Mouse (Mus musculus) embryonic facial prominence, embryonic 13.5 days (tissue): Measurements from ENCODE around the gene Kmt2a. TPM values are rescaled to one million over a fixed set of nuclear protein-coding genes. Genes with fewer than 3 reads are reported as not detected.

ENCODE experiments used
- ATAC-seq: fragments of 200-750 bp; cut with Nextera tagmentation; 2 replicates; pipeline ENCODE4 v1.8.0; 2017; ENCODE audit warnings: low read depth; ENCODE audit not compliant: insufficient number of reproducible peaks, insufficient read depth, low FRiP score, low TSS enrichment
- H3K27ac ChIP-seq: fragments of 300-500 bp; sonication (generic); 2 replicates; pipeline ENCODE4 v1.5.1; 2015; ENCODE audit warnings: moderate library complexity, mild to moderate bottlenecking, inconsistent platforms
- H3K27me3 ChIP-seq: fragments of 300-500 bp; sonication (generic); 2 replicates; pipeline ENCODE4 v1.6.1; 2015; ENCODE audit warnings: mild to moderate bottlenecking, inconsistent platforms
- H3K36me3 ChIP-seq: fragments of 300-500 bp; sonication (generic); 2 replicates; pipeline ENCODE4 v1.6.1; 2015; ENCODE audit warnings: mild to moderate bottlenecking, inconsistent platforms
- H3K4me1 ChIP-seq: fragments of 300-500 bp; sonication (generic); 2 replicates; pipeline ENCODE4 v1.6.1; 2015; ENCODE audit warnings: inconsistent platforms
- H3K4me2 ChIP-seq: fragments of 300-500 bp; sonication (generic); 2 replicates; pipeline ENCODE4 v1.6.1; 2015; ENCODE audit warnings: moderate library complexity, mild to moderate bottlenecking, inconsistent platforms
- H3K4me3 ChIP-seq: fragments of 300-500 bp; sonication (generic); 2 replicates; pipeline ENCODE4 v1.5.1; 2015; ENCODE audit warnings: mild to moderate bottlenecking, inconsistent platforms
- H3K9ac ChIP-seq: fragments of 300-500 bp; sonication (generic); 2 replicates; pipeline ENCODE4 v1.6.1; 2015; ENCODE audit warnings: mild to moderate bottlenecking, inconsistent platforms
- H3K9me3 ChIP-seq: fragments of 300-500 bp; sonication (generic); 2 replicates; pipeline ENCODE4 v1.6.1; 2016; ENCODE audit warnings: inconsistent platforms
- WGBS: fragments of 180-500 bp; shearing (Covaris S2); methylation state at CpG from one replicate; pipeline ENCODE4 v1.1.7; 2015; ENCODE audit warnings: mixed read lengths; 5-methylcytosine and 5-hydroxymethylcytosine counted together
- polyA plus RNA-seq: library from polyadenylated mRNA; unstranded; fragments of >200 nt; fragmentation: Nextera tagmentation; extraction: Ambion mirVana; gene quantifications from 2 replicates; pipeline ENCODE4 v1.2.1, GENCODE M21; 2015

Kmt2a gene
- polyA plus RNA-seq, 1 experiment from 2014 or later: 22.8 TPM

- H3K4me2 ChIP-seq: no peak overlapping the region
- no peak overlapping the region for H3K27ac ChIP-seq
- 0 out of 2 replicates have a peak, but pooled peaks cover 4% of the 10 kb centered on the region for H3K4me1 ChIP-seq
- ATAC-seq: no peak
- H3K36me3 ChIP-seq: peaks cover 21% of the 10 kb centered on the region
- H3K9ac ChIP-seq: no peak overlapping the region
- H3K9me3 ChIP-seq: peaks cover 5% of the 10 kb centered on the region; the same call in 1 of the 2 replicates
- WGBS: 84% methylated on average over 17 of the region's 17 CpGs
- H3K27me3 ChIP-seq: no peaks in the 10 kb centered on the region
- H3K4me3 ChIP-seq: no peak overlapping the region
These were observed 23.6 kb downstream of the Kmt2a start for GRCm38 (mm10) chr9:44857405-44857992.

GRCm38 (mm10) chr9:44855153-44855552, 25.9 kb downstream of the Kmt2a start:
- no peaks in the 10 kb centered on the region for H3K9me3 ChIP-seq
- H3K27ac ChIP-seq: no peak overlapping the region
- H3K4me1 ChIP-seq: 0 out of 2 replicates have a peak, but pooled peaks cover 4% of the 10 kb centered on the region
- no peak overlapping the region for H3K4me3 ChIP-seq
- no peaks in the 10 kb centered on the region for H3K27me3 ChIP-seq
- no peak for ATAC-seq
- peaks cover 15% of the 10 kb centered on the region for H3K36me3 ChIP-seq
- H3K9ac ChIP-seq: no peak overlapping the region
- 86% methylated on average over 6 of the region's 6 CpGs for WGBS
- no peak overlapping the region for H3K4me2 ChIP-seq

- Histone ChIP-seq H3K27ac (no peak overlapping the region), H3K4me2 (no peak overlapping the region), H3K4me1 (no peaks in the 10 kb centered on the region), H3K9me3 (no peaks in the 10 kb centered on the region), H3K4me3 (no peak overlapping the region), H3K9ac (no peak overlapping the region), H3K36me3 (peaks cover 86% of the 10 kb centered on the region), H3K27me3 (no peaks in the 10 kb centered on the region)
- WGBS: 87% methylated on average over 6 of the region's 6 CpGs
- no peak for ATAC-seq
These were observed 33.6 kb downstream of the Kmt2a start for GRCm38 (mm10) chr9:44847446-44847845.

GRCm38 (mm10) chr9:44841241-44841640, 39.9 kb downstream of the Kmt2a start:
- H3K4me1 ChIP-seq: no peaks in the 10 kb centered on the region
- no peak overlapping the region for H3K4me3 ChIP-seq
- H3K9ac ChIP-seq: no peak overlapping the region
- H3K4me2 ChIP-seq: no peak overlapping the region
- H3K36me3 ChIP-seq: peaks cover 87% of the 10 kb centered on the region
- no peaks in the 10 kb centered on the region for H3K9me3 ChIP-seq
- ATAC-seq: no peak
- H3K27ac ChIP-seq: no peak overlapping the region
- H3K27me3 ChIP-seq: no peaks in the 10 kb centered on the region
- WGBS: 87% methylated on average over 10 of the region's 10 CpGs

GRCm38 (mm10) chr9:44836439-44836838, 44.7 kb downstream of the Kmt2a start:
- no peak overlapping the region for H3K27ac ChIP-seq
- no peaks in the 10 kb centered on the region for H3K9me3 ChIP-seq
- ATAC-seq: no peak
- H3K4me3 ChIP-seq: no peak overlapping the region
- no peaks in the 10 kb centered on the region for H3K27me3 ChIP-seq
- peaks cover 88% of the 10 kb centered on the region for H3K36me3 ChIP-seq
- no peaks in the 10 kb centered on the region for H3K4me1 ChIP-seq
- WGBS: 54% methylated on average over 7 of the region's 7 CpGs
- no peak overlapping the region for H3K4me2 ChIP-seq
- no peak overlapping the region for H3K9ac ChIP-seq

- 91% methylated on average over 4 of the region's 4 CpGs for WGBS
- no peak for ATAC-seq
- H3K9me3 ChIP-seq: no peaks in the 10 kb centered on the region
- H3K9ac ChIP-seq: no peak overlapping the region
- no peaks in the 10 kb centered on the region for H3K4me1 ChIP-seq
- H3K4me2 ChIP-seq: no peak overlapping the region
- H3K4me3 ChIP-seq: no peak overlapping the region
- no peak overlapping the region for H3K27ac ChIP-seq
- no peaks in the 10 kb centered on the region for H3K27me3 ChIP-seq
- peaks cover 88% of the 10 kb centered on the region for H3K36me3 ChIP-seq
These were observed 48.7 kb downstream of the Kmt2a start for GRCm38 (mm10) chr9:44832356-44832755.

GRCm38 (mm10) chr9:44830506-44830905, 50.6 kb downstream of the Kmt2a start:
- ATAC-seq: no peak
- no peak overlapping the region for H3K9ac ChIP-seq
- H3K4me1 ChIP-seq: no peaks in the 10 kb centered on the region
- WGBS: 84% methylated on average over 2 of the region's 2 CpGs
- no peak overlapping the region for H3K4me3 ChIP-seq
- H3K9me3 ChIP-seq: no peaks in the 10 kb centered on the region
- no peak overlapping the region for H3K4me2 ChIP-seq
- H3K36me3 ChIP-seq: peaks cover 94% of the 10 kb centered on the region
- no peaks in the 10 kb centered on the region for H3K27me3 ChIP-seq
- H3K27ac ChIP-seq: no peak overlapping the region

GRCm38 (mm10) chr9:44828944-44829343, 52.2 kb downstream of the Kmt2a start:
- Histone ChIP-seq H3K4me1 (no peaks in the 10 kb centered on the region), H3K27me3 (no peaks in the 10 kb centered on the region), H3K4me2 (no peak overlapping the region), H3K9me3 (no peaks in the 10 kb centered on the region), H3K36me3 (peaks cover 93% of the 10 kb centered on the region), H3K4me3 (no peak overlapping the region), H3K27ac (no peak overlapping the region), H3K9ac (no peak overlapping the region)
- 91% methylated on average over 11 of the region's 11 CpGs for WGBS
- no peak for ATAC-seq

- Histone ChIP-seq H3K4me1 (no peaks in the 10 kb centered on the region), H3K9me3 (no peaks in the 10 kb centered on the region), H3K4me2 (no peak overlapping the region), H3K36me3 (peaks cover 92% of the 10 kb centered on the region), H3K4me3 (no peak overlapping the region), H3K9ac (no peak overlapping the region), H3K27ac (no peak overlapping the region), H3K27me3 (no peaks in the 10 kb centered on the region)
- ATAC-seq: no peak
- 38% methylated on average over 7 of the region's 7 CpGs for WGBS
These were observed 54.4 kb downstream of the Kmt2a start for GRCm38 (mm10) chr9:44826660-44827059.

GRCm38 (mm10) chr9:44819920-44820827, 60.9 kb downstream of the Kmt2a start:
- peaks cover 98% of the 10 kb centered on the region for H3K36me3 ChIP-seq
- no peak overlapping the region for H3K4me3 ChIP-seq
- 90% methylated on average over 15 of the region's 15 CpGs for WGBS
- ATAC-seq: no peak
- no peaks in the 10 kb centered on the region for H3K9me3 ChIP-seq
- no peaks in the 10 kb centered on the region for H3K27me3 ChIP-seq
- no peaks in the 10 kb centered on the region for H3K4me1 ChIP-seq
- no peak overlapping the region for H3K27ac ChIP-seq
- no peak overlapping the region for H3K9ac ChIP-seq
- no peak overlapping the region for H3K4me2 ChIP-seq

- H3K9me3 ChIP-seq: no peaks in the 10 kb centered on the region
- H3K36me3 ChIP-seq: peaks cover 100% of the 10 kb centered on the region
- H3K27ac ChIP-seq: no peak overlapping the region
- H3K27me3 ChIP-seq: no peaks in the 10 kb centered on the region
- H3K4me1 ChIP-seq: no peaks in the 10 kb centered on the region
- ATAC-seq: no peak
- WGBS: 87% methylated on average over 5 of the region's 5 CpGs
- H3K4me3 ChIP-seq: no peak overlapping the region
- no peak overlapping the region for H3K4me2 ChIP-seq
- H3K9ac ChIP-seq: no peak overlapping the region
These were observed 63.6 kb downstream of the Kmt2a start for GRCm38 (mm10) chr9:44817522-44817921.

- no peaks in the 10 kb centered on the region for H3K4me1 ChIP-seq
- H3K36me3 ChIP-seq: peaks cover 99% of the 10 kb centered on the region
- no peak overlapping the region for H3K27ac ChIP-seq
- 96% methylated on average over 8 of the region's 8 CpGs for WGBS
- ATAC-seq: no peak
- H3K4me2 ChIP-seq: no peak overlapping the region
- H3K27me3 ChIP-seq: no peaks in the 10 kb centered on the region
- no peak overlapping the region for H3K9ac ChIP-seq
- H3K9me3 ChIP-seq: no peaks in the 10 kb centered on the region
- H3K4me3 ChIP-seq: no peak overlapping the region
These were observed 66.9 kb downstream of the Kmt2a start for GRCm38 (mm10) chr9:44814179-44814578.
